Comparison of ENCODE assay signal across 8 mouse cellular contexts in the genomic region with DNA sequence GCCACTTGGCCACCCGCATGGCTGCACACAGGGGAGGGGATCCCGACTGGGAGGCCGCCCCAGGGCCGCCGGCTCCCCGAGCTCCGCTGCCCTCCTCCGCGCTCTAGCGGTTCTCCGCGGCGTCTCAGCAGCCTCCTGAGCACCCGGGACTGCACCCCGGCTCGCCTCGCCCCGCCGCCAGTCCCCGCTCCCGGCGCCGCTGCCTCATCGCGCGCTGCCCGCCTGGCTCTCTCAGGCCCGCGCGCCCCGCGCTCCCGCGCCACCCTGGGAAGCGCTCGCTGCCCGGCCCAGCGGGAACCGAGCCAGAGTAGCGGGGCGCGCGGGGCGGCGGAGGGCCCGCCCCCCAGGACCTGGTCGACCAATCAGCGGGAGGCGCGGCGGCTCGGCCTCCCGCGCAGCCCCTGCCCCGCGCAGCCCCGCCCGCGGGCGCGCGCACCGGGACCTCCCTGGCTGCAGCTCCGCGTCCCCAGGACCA.
DNase-seq lines count a peak whose midpoint lies in the region; ATAC-seq and TF ChIP-seq lines count a peak whose summit lies in the region.

No protein-coding gene starts in this region.

- H3K4me1 ChIP-seq in ES-E14 (ENCODE audit: control insufficient read depth in 2 of 2, insufficient read depth in 2 of 2, low read length in 2 of 2, poor library complexity in 1 of 2), result peaks cover 0 to 5% of the 10 kb centered on the region in 2 experiments; a peak in 1 of 4 replicates
- H3K4me1 ChIP-seq in forebrain, embryonic 16.5 days (replicated peaks; ENCODE audit: control insufficient read depth, insufficient read depth, low read length), result peaks cover 14% of the 10 kb centered on the region
- H3K4me1 ChIP-seq in liver, embryonic 15.5 days (replicated peaks), result no peaks in the 10 kb centered on the region; the same call in 1 of the 2 replicates

- in situ Hi-C loops in ES-E14 (cut with MboI; ENCODE audit: low sequenced_read_pairs in 2 of 2, unreplicated experiment in 2 of 2), result no loop called here

- no peak overlapping the region for H3K27ac ChIP-seq in ES-E14 (ENCODE audit: insufficient read depth, low read depth, low read length, poor library complexity, severe bottlenecking)
- 0 out of 2 replicates have a peak overlapping the region, but pooled peaks have one; percentile 33 for H3K27ac ChIP-seq in forebrain, embryonic 16.5 days (ENCODE audit: low read length)
- no peak overlapping the region for H3K27ac ChIP-seq in liver, embryonic 15.5 days (replicated peaks)

- peaks cover 2% of the 10 kb centered on the region; the same call in 1 of the 2 replicates for H3K27me3 ChIP-seq in forebrain, embryonic 16.5 days (replicated peaks; ENCODE audit: control insufficient read depth, insufficient read depth, low read length)
- peaks cover 51% of the 10 kb centered on the region for H3K27me3 ChIP-seq in liver, embryonic 15.5 days

- H3K9me3 ChIP-seq in ES-E14 (ENCODE audit: control insufficient read depth, insufficient read depth, low read depth, low read length), result no peaks in the 10 kb centered on the region
- H3K9me3 ChIP-seq in forebrain, embryonic 16.5 days (ENCODE audit: control insufficient read depth, low read length), result no peaks in the 10 kb centered on the region
- H3K9me3 ChIP-seq in liver, embryonic 15.5 days (replicated peaks), result no peaks in the 10 kb centered on the region

- no peak for DNase-seq in ES-E14 (ENCODE audit: low read depth, low spot score)
- DNase-seq in cerebellum, adult 11-12 months, result peak; percentile 43
- DNase-seq in heart, postnatal 14 days, result peak; percentile 80 to 87
- DNase-seq in layer of hippocampus, adult 11-12 months (ENCODE audit: low spot score), result peak; percentile 88
- DNase-seq in retina, adult 2 months (ENCODE audit: low read depth, low spot score), result peak; percentile 18
- DNase-seq in thymus, postnatal 36 days, result peak; percentile 75 to 80

- H3K9ac ChIP-seq in ES-E14 (ENCODE audit: insufficient read depth, low read depth, low read length, poor library complexity, severe bottlenecking), result peak overlapping the region; percentile 74
- peak overlapping the region; percentile 78 for H3K9ac ChIP-seq in forebrain, embryonic 16.5 days (replicated peaks; ENCODE audit: low read depth, low read length)
- no peak overlapping the region for H3K9ac ChIP-seq in liver, embryonic 15.5 days

- ATAC-seq in forebrain, embryonic 16.5 days, result peak; percentile 95
- peak; percentile 79 for ATAC-seq in liver, embryonic 15.5 days (ENCODE audit: insufficient read depth)

- H3K36me3 ChIP-seq in ES-E14 (ENCODE audit: control insufficient read depth, insufficient read depth, low read length, poor library complexity, severe bottlenecking), result no peaks in the 10 kb centered on the region
- H3K36me3 ChIP-seq in forebrain, embryonic 16.5 days (ENCODE audit: control insufficient read depth, insufficient read depth), result no peaks in the 10 kb centered on the region
- no peaks in the 10 kb centered on the region for H3K36me3 ChIP-seq in liver, embryonic 15.5 days (replicated peaks)

- peak overlapping the region; percentile 100 for H3K4me2 ChIP-seq in forebrain, embryonic 16.5 days (ENCODE audit: low read length)
- H3K4me2 ChIP-seq in liver, embryonic 15.5 days, result peak overlapping the region; percentile 77

- peak overlapping the region; percentile 78 to 88 for H3K4me3 ChIP-seq in ES-E14 (ENCODE audit: insufficient read depth in 1 of 2, low read depth in 1 of 2, low read length in 2 of 2, poor library complexity in 1 of 2, severe bottlenecking in 1 of 2)
- peak overlapping the region; percentile 73 for H3K4me3 ChIP-seq in forebrain, embryonic 16.5 days (replicated peaks; ENCODE audit: low read length)
- H3K4me3 ChIP-seq in liver, embryonic 15.5 days (replicated peaks), result peak overlapping the region; percentile 51

- 0% methylated on average over 44 of the region's 65 CpGs for WGBS in forebrain, embryonic 16.5 days
- under 1% methylated on average over 64 of the region's 65 CpGs for WGBS in liver, embryonic 15.5 days (ENCODE audit: insufficient replicate concordance)

- intact Hi-C loops in heart, postnatal 14 days (cut with DNase I), result no loop called here

TF ChIP-seq in ES-E14, 5 proteins besides CTCF, POLR2A, EP300 and RAD21:
- no peak for TF ChIP-seq CHD2 (IDR thresholded peaks at IDR 0.05; ENCODE audit: low read depth, low read length)
- TF ChIP-seq HCFC1 (IDR thresholded peaks at IDR 0.05; ENCODE audit: borderline replicate concordance, insufficient read depth, low read length), result no peak
- no peak for TF ChIP-seq MAFK (IDR thresholded peaks at IDR 0.05; ENCODE audit: insufficient read depth, low read depth, low read length)
- TF ChIP-seq ZC3H11A (IDR thresholded peaks at IDR 0.05; ENCODE audit: borderline replicate concordance, low read depth, low read length), result no peak
TF ChIP-seq in ES-E14: peak in this region for 0.
